13 mouse cellular contexts compared by ENCODE assay signal in the genomic region with DNA sequence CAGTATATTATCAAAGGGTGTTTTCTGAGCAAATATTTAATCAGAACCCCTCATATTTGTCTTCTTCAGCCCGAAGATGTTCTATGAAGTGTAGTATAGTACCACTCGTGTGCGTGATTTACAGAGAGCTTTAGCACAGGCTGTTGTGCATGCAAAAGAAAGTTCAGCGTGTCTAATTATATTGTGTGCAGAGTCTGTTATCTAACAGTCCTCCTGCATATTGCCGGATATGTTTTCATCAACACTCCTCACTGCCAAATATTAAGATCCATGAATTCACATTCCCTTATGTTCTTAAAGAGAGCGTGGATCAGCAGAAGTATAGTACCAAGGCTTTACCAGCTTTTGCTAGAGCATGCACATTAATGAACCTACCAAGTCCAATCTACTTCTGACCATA.
"Had no signal": no experiment of that assay in that cellular context is flagged by ENCODE, and none has a peak within 500 bp of the region (broad histone marks: within the 10 kb centered on the region; RNA-seq: fewer than 3 reads in every experiment).

No protein-coding gene starts in this region.

- H3K9ac ChIP-seq: kidney, embryonic 15.5 days; limb, embryonic 15.5 days; liver, embryonic 12.5 days; lung, embryonic 14.5 days; stomach, embryonic 15.5 days had no signal

- DNase-seq: kidney, adult 2 months; kidney, postnatal 14 days; lung, embryonic 14.5 days; lung, postnatal 10 days; lung, postnatal 4 days; midbrain, embryonic 14.5 days; right cerebral cortex, postnatal 14 days; thymus, postnatal 36 days had no signal

- H3K9me3 ChIP-seq: kidney, embryonic 15.5 days; limb, embryonic 15.5 days; liver, embryonic 12.5 days; midbrain, embryonic 10.5 days; stomach, embryonic 15.5 days had no signal

- ATAC-seq: liver, embryonic 12.5 days had no signal

- H3K4me2 ChIP-seq: kidney, embryonic 15.5 days; limb, embryonic 15.5 days; liver, embryonic 12.5 days; lung, embryonic 14.5 days; stomach, embryonic 15.5 days had no signal

- H3K4me1 ChIP-seq: kidney, embryonic 15.5 days; limb, embryonic 15.5 days; liver, embryonic 12.5 days; midbrain, embryonic 10.5 days; stomach, embryonic 15.5 days had no signal

- H3K27me3 ChIP-seq: kidney, embryonic 15.5 days; limb, embryonic 15.5 days; liver, embryonic 12.5 days; stomach, embryonic 15.5 days had no signal

- H3K27ac ChIP-seq: kidney, embryonic 15.5 days; limb, embryonic 15.5 days; liver, embryonic 12.5 days; midbrain, embryonic 10.5 days; stomach, embryonic 15.5 days had no signal

- H3K4me3 ChIP-seq: kidney, embryonic 15.5 days; limb, embryonic 15.5 days; liver, embryonic 12.5 days; midbrain, embryonic 10.5 days; stomach, embryonic 15.5 days had no signal

- H3K36me3 ChIP-seq: kidney, embryonic 15.5 days; limb, embryonic 15.5 days; liver, embryonic 12.5 days; midbrain, embryonic 10.5 days; stomach, embryonic 15.5 days had no signal
